Mouse (Mus musculus) kidney, adult 18-20 months (tissue): ENCODE data around the gene Coa3.

ENCODE experiments used
- DNase-seq: peaks from one replicate; pipeline ENCODE4 v3.0.0; 2021

Coa3 gene

DNA sequence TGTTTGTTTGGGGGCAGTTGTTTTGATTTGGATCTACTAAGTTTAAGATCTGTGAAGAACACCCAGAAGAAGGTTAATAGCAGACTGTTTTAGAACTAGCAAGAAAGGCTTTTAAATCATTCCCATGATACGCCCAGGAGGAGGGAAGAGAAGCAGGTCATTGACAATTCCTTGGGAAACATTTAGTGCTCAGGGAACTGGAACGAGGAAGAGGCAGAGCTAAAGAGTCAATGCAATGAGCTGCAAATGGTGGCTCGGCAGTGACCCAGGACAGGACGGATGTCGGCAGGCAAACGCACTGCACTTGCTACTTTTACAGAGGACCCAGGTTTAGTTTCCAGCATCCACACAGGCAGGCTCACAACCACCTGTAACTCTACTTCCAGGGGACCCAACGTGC lies 1.9 kb upstream of the Coa3 start:
- peak; percentile 29 for DNase-seq

DNA sequence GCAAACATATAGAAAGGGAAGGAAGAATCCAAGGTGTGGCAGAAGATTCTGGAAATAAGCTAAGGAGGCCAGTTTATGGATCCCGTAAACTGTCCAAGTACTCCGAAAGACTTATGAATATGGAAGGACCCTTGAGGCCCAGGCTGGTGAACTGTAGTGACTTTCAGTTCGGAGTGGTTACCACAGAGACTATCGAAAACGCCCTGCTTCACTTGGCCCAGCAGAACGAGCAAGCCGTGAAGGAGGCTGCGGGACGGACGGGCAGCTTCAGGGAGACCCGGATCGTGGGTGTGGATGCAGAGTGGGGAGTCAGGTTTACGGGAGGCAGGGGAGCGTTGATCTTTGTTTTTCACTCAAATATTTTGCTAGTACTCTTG lies 267 bp upstream of the Coa3 start:
- no peak for DNase-seq

DNA sequence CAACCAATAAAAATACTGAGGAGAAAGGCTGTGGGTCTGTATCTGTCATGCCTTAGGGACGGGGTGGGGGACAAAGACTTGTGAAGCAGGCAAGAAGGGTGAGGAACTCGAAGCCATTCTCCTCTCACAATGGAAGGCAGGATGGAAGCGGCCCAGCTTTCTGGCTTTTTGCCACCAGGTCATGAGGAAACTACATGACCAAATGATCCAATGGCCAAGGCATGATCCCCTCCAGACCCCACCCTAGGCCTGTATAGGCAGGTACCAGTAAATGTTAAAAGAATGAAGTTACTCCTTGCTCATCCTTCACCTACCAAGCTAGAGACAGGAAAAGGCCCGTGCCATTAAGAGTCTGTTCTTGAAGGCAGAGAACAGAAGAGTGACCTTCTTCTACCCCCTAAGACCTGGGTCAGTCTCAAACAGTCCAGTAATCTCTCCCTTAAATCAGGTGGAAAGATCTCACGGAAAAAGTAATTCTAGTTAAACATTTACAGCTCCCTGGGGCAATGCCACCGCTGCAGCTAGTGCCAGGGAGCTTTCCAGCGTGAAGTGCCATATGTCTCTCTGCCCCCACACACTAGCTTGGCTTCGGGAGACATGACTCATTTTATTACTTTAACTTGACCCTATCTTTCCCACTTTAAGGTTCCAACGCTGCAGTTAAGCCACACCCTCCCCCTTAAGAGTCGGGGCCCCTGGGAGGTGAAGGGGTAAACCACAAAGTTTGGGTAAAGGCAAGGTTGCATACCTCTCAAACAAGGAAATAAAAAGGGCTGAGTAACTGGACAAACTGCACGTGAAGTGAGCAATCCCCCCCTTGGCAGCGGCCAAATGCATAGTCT lies 1.3 kb downstream of the Coa3 start:
- DNase-seq: peak; percentile 80

DNA sequence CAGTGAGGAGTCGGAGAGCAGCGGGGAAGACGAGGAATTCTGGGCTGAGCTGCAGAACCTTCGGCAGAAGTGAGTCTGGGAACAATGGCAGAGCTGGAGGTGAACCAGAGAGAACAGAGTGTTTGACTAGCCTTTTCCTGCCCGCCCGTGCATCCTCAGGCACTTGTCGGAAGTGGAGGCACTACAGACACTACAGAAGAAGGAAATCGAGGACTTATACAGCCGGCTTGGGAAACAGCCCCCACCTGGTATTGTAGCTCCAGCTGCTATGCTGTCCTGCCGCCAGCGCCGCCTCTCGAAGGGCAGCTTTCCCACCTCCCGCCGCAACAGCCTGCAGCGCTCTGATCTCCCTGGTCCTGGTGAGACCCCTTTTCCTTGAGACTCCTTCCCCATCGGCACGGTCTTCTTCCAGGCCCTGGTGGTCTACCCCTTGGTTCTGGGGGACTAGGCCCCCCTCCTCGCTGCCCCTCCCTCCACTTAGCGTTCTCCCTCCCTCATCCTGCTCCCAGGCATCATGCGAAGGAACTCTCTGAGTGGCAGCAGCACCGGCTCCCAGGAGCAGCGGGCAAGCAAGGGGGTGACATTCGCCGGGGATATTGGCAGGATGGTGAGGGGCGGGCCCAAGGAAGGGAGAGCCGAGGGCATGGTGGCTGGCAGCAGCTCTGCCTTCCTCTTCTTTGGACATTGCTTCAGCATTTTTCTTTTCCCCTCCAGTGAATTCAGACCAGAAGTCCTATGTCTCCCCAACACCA lies 2.4 kb downstream of the Coa3 start:
- peak; percentile 49 for DNase-seq

DNA sequence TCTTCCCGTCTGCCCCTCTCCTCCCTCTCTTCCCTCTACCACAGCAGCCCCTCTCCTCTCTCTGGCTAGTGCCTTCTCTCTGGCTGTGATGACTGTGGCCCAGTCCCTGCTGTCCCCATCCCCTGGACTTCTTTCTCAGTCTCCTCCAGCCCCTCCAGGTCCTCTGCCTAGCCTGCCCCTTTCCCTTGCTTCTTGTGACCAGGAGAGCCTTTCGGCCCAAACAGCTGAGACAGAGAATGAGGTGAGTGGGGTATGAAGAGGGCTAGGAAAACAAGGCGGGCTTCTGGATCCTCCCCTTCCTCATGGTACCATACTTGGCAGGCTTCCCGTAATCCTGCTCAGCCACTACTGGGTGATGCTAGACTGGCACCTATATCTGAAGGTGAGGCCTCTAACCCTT lies 3.6 kb downstream of the Coa3 start:
- no peak for DNase-seq

DNA sequence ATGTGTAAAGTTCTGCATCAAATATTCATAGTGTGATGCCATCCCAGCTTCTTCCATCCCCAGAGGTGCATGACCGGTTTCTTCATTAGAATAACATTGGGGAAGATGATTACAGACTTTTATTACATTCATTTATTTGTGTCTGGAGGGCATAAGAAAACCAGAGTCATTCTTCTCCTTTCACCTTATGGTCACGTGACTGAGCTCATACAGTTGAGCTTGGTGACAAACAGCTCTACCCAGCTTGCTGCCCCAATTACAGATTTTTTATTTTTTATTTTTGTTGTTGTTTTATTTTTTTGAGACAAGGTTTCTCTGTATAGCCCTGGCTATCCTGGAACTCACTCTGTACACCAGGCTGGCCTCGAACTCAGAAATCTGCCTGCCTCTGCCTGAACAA lies 6.5 kb downstream of the Coa3 start:
- no peak for DNase-seq

DNA sequence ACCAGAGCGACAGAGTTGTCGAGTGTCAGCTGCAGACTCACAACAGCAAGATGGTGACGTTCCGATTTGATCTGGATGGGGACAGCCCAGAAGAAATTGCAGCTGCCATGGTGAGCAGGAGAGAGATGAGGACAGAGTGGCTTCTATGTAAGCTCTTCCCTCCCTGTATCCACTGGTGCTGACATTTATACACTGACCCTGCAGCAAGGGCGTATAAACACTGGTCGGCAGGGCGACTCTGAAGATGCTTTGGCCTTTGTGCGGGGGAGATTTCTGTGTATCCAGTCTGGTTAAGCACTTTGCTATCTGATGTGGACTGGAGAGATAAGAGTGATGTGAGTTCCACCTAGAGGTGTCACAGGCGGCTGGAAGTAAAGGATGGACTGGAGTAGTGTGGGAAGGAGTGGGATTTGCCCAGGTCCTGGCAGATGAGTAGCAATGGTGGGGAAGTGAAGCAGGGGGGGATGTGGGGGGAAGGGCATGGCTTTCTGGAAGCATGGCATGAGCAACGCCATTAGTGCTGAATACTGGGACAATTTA lies 9.3 kb downstream of the Coa3 start:
- no peak for DNase-seq

DNA sequence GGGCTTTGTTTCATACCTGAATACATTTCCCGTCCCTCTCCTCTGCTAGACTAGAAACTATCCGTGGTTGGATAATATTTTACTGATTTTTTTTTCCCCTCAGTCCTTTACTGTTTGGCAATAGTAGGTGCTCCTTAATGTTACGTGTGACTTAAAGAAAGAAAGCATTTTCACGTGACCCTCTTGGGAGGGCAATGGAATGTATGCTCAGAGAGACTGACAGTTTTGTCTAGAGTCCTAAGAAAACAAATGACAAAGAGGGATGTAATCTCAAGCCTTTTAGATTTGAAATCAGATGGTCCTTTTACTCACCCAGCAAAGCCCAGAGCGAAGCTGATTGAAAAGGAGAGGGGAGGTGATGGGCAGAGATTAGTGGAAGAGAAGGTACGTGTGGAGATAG lies 13.0 kb downstream of the Coa3 start:
- no peak for DNase-seq

DNA sequence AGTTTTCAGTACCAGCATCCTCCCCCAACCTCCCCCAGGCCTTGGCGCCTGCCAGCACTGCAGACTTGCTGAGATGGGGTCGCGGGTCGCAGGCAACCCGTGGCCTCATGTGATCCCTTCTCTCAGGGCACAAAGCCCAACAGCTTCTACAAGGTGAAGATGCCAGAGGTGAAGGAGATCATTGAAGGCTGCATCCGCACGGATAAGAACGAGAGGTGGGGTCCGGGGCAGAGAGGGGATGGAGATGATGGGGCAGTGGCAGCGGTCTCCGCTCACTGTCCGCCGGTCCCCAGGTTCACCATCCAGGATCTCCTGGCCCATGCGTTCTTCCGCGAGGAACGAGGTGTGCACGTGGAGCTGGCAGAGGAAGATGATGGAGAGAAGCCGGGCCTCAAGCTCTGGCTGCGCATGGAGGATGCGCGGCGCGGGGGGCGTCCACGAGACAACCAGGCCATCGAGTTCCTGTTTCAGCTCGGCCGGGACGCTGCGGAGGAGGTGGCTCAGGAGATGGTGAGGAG lies 13.9 kb downstream of the Coa3 start:
- no peak for DNase-seq

DNA sequence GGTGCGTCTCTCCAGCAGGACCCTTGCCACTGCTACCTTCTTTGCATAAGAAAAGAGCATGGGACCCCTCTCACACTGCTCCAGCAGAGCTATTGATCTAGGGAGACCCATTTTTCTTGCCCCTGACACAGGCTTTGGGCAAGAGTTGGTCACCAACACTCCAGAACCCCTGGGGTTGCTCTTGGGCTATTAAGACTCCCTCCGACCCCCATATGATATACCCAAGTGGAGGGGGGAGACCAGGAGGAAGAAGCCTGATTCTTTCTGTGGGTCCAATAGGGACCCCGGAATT lies 15.0 kb downstream of the Coa3 start:
- DNase-seq: no peak

DNA sequence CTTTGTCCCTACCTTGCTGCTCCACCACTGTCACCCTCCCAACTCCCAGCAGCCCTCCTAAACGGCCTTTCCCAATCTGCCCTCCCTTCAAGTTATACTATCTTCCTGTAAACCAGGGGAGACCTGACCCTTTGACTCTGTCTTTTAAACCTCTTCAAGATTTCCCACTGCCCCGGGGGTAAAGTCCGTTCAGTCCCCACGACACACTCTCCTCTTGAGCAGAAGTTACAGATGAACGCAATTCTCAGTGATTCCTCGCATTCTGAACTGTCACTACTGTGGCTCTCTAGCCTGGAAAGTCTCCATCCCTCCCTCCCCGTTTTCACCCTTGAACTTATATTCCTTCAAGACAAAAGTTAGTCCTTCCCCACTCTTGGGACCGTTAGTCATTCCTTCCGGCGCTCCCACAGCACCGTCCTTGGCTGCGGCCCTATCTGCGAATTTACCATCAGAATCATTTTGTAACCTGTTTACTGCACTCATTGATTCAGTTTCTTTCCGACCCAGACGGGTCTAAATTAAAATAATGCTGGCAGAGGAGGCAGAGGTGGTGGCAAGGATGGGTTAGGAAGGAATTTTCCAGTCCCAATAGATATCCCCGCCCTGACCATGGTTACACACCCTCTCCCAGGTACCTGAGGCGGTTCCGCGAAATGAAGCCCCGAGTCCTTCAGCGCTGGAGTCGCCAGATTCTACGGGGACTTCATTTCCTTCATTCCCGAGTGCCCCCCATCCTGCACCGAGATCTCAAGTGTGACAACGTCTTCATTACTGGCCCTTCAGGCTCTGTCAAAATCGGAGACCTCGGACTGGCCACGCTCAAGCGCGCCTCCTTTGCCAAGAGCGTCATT lies 15.6 kb downstream of the Coa3 start:
- DNase-seq: peak; percentile 32

DNA sequence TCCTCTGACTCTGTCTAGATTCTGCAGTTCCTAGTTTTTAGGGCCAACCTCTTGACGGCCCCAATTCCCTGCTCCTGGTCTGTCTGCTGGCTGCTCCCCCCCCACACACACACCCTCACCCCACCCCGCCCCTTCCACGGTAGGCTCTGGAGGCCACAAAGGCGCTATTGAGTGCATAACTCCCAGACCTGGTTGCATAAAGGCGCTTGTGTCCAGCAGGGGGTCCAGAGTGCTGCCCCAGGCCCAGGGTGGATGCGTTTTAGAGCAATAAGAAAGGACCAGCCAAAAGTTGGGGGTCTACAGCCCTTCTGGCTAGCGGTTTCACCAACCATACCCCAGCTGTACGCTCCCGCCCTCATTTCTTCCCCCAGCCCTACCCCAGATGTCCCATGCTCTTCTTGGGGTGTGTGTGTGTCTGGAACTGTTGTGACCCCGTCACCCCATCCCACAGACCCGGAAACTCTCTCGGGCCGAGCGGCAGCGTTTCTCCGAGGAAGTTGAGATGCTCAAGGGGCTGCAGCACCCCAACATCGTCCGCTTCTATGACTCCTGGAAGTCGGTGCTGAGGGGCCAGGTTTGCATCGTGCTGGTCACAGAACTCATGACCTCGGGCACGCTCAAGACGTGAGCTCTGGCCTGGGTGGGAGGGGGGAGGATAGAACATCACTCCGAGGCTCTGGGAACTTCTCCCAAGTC lies 16.5 kb downstream of the Coa3 start:
- DNase-seq: no peak

DNA sequence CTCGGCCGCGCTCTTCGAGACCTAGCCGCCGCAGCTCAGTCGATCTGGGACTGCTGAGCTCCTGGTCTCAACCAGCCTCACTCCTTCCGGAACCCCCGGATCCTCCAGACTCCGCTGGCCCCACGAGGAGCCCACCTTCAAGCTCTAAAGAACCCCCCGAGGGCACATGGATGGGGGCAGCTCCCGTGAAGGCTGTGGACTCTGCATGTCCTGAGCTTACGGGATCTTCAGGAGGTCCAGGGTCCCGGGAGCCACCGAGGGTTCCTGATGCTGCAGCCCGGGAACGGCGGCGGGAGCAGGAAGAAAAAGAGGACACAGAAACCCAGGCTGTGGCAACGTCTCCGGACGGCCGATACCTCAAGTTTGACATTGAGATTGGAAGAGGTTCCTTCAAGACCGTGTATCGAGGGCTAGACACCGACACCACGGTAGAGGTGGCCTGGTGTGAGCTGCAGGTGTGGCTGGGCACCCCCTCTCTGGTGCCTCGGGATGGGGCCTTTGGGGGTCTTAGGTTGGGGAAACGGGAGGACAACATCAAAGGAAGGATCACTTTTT lies 18.0 kb downstream of the Coa3 start:
- peak; percentile 60 for DNase-seq

DNA sequence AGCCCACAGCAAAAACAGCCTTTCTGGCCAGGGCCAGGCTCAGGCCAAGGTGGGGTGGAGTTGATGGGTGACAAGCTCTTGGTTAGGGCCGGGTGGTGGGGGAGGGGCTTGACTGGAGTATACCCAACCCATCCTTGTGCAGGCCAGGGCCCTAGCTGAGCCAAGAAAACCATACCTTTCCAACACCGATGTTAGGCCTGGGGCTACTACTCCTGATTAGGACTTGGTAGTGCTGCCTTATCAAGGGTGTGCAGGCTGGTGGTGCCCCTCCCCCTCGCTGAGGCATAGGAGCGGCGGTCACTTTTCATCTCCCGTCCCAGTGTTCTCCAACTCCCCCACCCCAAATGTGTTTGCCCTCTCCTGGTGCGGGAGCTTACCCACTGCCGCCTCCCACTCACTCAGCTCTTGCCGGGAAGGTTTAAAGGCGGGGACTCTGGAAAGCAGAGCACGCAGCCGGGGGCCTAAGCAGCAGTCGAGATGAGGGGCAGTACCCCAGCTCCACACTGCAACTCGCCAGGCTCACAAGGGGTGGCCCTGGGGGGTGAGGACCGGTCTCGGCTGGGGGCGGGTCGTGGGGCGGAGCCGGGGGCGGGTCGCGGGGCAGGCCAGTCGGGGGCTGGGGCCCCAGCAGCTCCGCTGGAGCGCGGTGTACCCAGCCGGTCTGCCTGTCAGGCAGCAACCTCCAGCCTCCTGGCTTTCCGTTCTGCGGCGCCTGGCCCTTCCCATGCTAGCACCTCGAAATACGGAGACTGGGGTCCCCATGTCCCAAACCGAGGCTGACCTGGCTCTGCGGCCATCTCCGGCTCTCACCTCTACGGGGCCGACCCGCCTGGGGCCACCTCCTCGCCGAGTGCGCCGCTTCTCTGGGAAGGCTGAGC lies 18.7 kb downstream of the Coa3 start, which contains the start of gene Wnk4:
Wnk4 (plus strand) TSS at position 620 of the 878 bp plus-strand sequence.
- DNase-seq: peak; percentile 84

DNA sequence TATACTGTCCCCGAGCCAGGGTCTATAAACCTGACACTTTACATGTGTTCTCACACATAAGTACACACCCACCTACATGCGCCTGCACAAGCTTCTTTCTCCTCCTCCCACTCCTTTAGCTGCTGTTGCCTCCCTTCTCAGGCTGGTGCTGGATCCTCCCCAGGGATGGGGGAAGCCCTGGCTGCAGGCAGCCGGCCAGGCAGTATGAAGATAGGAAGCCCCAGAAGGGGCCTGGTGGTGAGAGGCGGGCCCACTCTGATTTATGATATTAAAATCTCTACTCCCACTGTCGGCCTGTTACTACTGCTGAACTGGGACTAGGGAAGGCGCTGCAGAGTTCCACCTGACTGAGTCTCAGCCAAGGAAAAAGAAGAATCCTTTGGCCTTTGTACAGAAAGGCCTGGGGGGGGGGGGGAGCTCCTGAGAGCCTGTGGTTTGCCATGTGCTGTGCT lies 19.6 kb downstream of the Coa3 start:
- no peak for DNase-seq

DNA sequence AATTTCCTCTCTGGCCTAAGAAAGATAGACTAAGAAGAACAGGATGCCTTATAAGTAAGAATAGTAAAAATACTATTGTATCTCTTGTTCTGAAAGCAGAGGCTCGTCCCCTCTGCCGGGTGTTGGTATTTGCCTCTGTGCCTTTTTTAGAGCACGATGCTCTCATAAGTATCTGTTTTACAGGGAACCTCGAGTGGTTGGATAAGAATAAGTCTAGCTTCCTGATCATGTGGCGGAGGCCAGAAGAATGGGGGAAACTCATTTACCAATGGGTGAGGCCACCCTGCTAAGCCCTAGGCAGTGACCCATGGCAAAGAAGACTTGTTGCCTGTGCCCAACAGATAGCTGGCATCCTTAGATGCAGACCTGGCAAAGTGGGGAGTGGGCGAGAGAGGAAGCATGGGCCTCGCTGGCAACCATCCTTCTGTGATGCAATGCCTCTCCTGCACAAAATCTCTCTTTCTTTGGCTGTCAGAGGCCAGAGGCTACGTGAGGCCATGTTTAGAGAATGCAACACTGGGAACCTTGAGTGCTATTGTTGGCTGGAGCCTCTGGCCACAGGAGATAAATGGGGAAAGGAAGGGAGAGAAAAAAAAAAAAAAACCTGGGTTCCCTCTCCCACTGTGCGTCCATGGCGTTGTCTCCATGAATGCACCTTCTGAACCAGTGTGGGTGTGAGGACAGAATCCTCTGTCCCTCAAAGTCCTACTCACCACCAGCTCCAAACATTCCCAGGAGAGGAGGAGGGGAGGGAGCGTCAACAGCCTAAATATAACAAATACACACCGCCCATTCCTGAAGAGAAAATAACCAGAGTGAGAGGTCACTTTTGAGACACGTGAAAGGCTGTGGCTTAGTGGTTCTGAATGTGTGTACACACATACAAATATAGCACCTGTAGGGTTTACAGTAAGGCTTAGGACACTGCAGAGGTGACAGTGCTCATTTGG lies 22.8 kb downstream of the Coa3 start:
- DNase-seq: no peak

DNA sequence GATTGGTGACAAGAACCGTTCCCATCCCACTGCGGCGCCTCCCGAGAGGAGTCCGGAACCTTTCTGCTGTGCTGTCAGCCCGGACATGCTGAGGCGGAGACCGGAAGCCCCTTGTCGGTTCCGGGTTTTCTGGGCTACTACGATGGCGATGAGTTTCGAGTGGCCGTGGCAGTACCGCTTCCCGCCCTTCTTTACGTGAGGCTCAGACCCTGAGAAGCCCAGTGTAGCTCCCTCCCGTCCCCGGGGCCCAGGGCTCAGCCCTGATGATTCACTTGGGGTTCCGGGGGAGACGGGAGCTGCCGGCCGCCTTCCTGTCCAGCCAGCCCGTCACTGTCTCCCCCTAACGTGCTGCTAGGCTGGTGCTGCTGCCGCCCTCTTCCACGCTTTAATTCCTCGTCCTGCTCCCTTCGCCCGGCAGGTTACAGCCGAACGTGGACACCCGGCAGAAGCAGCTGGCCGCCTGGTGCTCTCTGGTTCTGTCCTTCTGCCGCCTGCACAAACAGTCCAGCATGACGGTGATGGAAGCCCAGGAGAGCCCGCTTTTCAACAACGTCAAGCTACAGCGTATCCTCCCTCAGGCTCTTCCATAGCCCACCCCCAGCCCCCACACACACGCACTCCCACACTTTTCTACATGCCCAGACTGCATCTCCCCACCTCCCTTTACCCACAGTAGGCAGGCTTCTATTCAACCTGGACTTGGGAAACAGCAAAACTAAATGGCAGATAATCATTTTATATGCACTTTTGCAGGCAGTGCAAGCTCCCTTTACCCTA lies 25.1 kb downstream of the Coa3 start, which contains the start of gene Vps25:
Vps25 (plus strand) TSS at position 95 of the 777 bp plus-strand sequence.
- peak; percentile 88 for DNase-seq

DNA sequence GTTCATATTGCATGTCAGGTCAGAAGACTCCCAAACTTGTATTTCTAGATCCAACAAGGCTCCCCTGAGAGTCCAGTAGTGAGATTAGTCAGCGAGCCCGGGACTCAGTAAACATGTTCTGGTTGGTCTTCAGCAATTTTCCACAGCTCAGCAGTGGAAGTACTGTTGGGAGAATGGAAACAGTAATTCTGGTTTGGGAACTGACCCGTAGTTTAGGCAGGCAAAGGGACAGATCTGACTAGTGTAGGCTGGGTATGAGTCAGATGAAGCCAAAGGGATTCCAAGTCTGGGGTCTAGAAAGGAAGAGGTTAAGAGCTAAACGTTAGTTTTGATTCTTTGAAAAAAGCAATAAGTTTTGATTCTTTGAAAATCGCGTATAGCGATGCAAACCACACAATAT lies 26.0 kb downstream of the Coa3 start:
- DNase-seq: peak; percentile 18

DNA sequence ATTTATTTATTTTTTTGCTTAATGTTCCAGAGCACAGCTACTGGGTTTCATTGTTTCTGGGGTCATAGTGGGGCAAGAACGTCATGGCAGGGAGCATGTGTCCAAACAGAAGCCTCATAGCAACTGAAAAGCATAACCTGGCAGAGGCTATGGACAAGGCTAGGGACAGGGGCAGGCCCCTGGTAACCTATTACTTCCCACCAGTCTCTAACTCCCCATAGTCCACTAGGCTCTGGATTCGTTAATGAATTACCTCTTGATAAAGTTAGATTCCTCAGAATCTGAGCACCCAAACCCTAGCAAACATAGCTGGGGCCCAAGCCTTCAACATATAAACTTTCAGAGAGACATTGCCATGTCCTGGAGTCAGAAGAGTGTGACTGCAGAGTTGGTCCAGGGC lies 27.9 kb downstream of the Coa3 start:
- no peak for DNase-seq
